Mouse (Mus musculus): ENCODE measurements around the gene Hgd.

- TF ChIP-seq POLR2A (IDR thresholded peaks at IDR 0.05; ENCODE audit: low read depth, low read length) = no peak
- no peak for TF ChIP-seq CTCF (IDR thresholded peaks at IDR 0.05; ENCODE audit: extremely low read depth, insufficient read depth, insufficient read length, insufficient replicate concordance)
Measured at GRCm38 (mm10) chr16:37635095-37635494, 55.1 kb downstream of the Hgd start.

Data from spleen, adult 2 months (tissue).